Mouse (Mus musculus) A20 (cell line): ENCODE measurements at regions not wholly inside any gene's neighbourhood (a gene's known extent, or its start where the extent isn't known, plus 50 kb on each side); places are given as distances from the start of the nearest gene placed in this dataset.
"Not testable (repeated sequence)": the region's sequence is repeated elsewhere in the genome, so short reads cannot be mapped to it uniquely, and the experiment has no call there.

Experiments
- DNase-seq: peaks from one replicate; pipeline ENCODE4 v3.0.0-alpha.2; 2011; ENCODE audit warnings: low read depth, low spot score

- no peak for DNase-seq
Observed at GRCm38 (mm10) chr13:26267501-26267900, 502.5 kb downstream of the Hdgfl1 start.

- DNase-seq, result no peak
Observed at GRCm38 (mm10) chr13:26235941-26236340, 534.0 kb downstream of the Hdgfl1 start.

DNA sequence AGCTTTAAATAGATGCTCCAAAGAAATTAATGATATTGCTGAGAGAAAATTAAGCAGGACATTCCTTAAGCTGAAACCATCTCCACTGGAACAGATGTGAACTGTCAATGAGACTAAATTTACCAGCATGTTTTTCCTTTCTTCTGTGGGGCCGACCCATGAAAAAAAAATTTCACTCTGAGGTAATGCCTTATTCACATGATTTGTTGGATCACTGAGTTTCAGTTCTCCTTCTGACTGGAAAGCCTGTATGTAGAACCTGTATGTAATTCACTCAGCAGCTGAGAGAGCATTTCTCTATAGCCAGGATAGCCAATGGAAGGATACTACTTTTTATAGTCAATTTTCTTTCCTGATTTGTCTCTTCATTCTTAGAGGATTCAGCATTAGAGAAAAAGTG lies 535.3 kb downstream of the Hdgfl1 start:
- no peak for DNase-seq

- no peak for DNase-seq
Observed at GRCm38 (mm10) chr13:26217299-26217698, 552.7 kb downstream of the Hdgfl1 start.

GRCm38 (mm10) chr13:26216579-26216978 lies 553.4 kb downstream of the Hdgfl1 start:
- DNase-seq, result no peak

GRCm38 (mm10) chr13:26205532-26206105 lies 564.3 kb downstream of the Hdgfl1 start:
- DNase-seq, result no peak

DNA sequence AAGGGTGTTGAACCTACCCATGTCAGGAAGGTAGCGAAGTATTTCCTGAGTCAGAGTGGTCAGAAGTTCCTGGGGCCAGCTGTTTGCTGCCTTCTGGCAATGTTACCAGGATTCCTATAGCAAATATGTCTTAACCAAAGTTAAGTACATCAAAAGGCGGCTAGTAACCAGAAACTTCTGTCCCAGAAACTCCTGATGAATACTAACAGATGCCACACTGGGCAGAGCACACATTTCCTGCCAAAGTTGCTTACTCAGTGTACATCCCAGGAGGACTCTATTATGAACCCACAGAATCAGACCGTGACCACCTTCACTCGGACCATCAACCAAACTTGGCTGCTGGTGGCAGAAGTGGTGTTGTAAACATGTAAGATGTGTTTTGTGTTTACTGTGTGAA lies 575.3 kb downstream of the Hdgfl1 start:
- DNase-seq, result no peak

GRCm38 (mm10) chr13:26183879-26184278 lies 586.1 kb downstream of the Hdgfl1 start:
- peak; percentile 1 for DNase-seq

- DNase-seq, result no peak
Observed at GRCm38 (mm10) chr13:26171891-26172482, 598.0 kb downstream of the Hdgfl1 start.

DNA sequence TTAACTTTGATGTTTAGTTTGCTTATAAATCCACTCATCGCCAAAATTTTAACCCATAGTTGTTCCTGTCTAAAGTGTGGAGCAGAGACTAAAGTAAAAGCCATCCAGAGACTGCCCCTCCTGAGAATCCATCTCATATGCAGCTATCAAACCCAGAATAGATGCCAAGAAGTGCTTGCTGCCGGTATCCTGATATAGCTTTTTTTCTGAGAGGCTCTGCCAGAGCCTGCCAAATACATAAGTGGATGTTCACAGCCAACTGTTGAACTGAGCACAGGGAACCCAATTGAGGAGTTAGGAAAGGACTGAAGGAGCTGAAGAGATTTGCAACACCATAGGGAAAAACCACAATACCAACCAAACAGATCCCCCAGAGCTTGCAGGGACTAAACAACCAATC lies 600.3 kb downstream of the Hdgfl1 start:
- DNase-seq, result no peak

DNA sequence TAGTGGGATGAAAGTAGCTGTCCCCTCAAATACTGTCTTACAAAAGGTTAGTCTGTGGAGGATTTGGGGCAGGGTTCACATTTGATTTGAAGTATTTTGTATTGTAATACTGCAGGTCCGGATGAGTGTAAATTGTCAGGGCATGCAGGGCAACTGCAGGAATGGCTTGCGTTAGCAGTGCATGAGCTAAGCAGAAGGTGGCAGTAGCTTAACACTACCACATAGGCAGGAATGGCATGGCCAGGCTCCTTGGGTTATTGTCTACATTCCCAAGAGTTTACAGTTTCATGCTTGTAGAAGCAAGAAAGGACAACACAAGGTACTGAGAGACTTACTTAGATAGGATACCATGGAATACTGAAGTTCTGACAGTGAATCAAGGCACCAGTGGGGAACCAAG lies 611.3 kb downstream of the Hdgfl1 start:
- no peak for DNase-seq

DNA sequence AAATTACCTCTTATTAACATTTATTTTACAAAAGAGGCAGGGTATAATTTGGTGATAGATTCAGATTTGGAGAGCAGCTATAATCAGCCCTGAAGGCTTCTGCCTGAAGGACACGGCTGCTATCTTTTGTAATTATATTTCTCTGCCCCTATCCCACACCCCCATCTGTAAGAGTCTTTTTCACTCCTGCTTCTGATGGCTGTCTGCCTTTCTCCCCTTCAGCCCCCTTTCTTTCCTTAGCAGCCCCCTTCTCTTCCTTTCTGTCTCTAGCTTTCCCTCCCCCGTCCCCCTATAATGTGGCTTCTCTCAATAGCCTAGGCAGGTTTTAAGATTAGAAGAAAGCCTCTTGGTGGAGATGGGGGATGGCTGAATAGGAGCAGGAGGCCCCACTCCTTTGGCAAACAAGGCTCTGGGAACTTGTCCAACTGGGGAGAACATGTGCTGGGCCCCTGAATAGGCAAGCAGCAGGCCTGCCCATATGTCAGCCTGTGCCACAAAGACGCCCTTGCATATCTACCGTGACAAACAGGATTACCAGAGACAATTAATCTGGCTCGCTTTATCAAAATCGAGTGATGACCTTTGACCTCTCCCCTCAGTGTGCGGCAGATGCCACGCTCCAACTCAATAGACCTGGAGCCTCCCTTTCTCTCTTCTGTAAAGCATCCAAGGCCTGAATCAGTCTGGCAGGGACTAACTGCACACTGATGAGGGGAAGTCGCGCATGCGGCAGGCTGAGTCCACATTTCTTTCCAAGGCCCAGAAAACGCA lies 615.1 kb downstream of the Hdgfl1 start:
- no peak for DNase-seq

DNA sequence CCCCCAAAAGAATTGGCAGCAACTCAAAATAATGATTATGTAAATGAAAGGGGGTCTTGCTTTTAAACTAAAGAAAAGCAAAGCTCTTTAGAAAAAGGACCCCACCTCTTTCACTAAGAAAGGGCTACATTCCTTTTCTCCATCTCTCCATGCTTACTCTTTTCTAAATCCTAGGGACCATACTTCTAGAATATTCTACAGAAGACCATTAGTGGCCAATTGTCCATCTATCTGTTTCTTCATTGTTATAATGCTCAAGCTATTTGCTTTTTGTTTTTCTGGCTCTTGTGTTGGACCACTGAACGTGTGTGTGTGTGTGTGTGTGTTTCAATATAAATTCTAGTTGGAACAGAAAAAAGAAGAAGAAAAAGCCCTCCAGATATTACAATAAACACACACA lies 615.7 kb downstream of the Hdgfl1 start:
- DNase-seq, result no peak

DNA sequence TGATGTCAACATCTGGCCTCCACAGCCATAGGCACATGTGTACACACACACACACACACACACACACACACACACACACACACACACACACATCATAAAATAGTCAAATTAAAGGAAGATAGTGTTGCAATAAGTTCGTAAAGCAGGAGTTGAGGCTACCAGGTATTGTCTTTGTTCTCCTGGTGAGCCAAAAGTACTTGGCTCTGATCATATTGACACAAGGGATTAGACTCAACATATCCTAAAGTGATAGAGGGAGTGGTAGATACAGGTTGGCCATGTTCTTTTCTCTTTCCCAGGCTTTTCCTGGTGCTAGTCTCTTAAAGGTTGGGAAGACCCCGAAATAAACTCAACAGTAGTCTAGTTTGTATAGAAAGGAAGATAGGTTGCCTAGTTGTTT lies 616.9 kb downstream of the Hdgfl1 start:
- no peak for DNase-seq

DNA sequence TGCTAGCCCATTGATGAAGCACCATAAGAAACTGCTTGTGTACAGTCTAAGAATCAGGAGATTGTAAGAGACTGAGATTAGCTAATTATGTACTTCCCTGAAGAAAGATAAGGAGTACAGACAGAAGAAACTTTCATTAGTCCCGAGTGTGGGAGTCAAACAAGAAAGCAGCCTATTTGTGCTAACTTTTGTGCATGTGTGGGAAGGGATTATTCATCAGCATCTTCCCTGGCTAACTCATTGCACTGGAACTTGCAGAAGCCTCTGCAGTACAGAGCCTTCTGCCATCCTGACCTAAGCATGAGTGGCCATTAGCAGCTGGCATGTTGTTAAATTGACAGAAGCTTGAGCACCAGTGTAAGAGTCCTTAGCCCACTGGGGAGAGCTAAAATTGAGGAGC lies 619.5 kb downstream of the Hdgfl1 start:
- DNase-seq, result no peak

GRCm38 (mm10) chr13:26142811-26143210 lies 627.2 kb downstream of the Hdgfl1 start:
- DNase-seq, result no peak

DNA sequence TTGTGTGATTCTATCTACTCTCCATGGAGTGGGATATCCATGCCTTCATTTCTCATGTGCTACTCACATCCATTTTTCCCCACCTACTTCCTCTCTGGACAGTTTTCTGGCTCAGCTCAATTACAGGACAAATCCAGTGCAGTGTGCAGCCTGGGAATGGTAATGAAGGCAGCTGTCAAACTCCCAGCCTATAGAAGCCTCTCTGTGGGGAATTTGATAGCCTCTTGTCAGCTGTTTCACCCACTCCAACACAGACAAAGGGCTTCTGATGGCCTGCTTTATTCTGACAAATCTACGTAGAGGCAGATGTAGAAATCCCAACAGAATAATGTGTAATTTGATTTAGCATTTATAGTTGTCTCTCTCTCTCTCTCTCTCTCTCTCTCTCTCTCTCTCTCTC lies 650.6 kb downstream of the Hdgfl1 start:
- DNase-seq, result no peak

DNA sequence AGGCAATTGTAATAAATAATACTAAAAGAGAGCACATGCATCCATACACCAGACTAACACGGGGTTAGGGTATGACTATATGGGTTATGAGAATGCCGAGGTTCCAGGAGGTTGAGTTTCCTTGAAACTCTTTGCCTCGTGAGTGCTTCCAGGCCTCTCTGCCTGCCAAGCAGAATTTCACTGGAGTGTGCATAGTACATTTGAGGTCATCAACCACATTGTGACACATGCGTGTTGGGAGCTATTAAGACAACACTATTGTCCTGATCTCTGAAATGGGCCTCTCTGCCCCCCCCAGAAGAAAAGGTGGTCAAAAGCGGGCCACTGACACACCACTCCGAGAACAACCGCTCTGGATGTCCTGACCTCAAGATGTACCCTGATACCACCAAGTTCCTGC lies 655.8 kb downstream of the Hdgfl1 start:
- DNase-seq, result peak; percentile 4

DNA sequence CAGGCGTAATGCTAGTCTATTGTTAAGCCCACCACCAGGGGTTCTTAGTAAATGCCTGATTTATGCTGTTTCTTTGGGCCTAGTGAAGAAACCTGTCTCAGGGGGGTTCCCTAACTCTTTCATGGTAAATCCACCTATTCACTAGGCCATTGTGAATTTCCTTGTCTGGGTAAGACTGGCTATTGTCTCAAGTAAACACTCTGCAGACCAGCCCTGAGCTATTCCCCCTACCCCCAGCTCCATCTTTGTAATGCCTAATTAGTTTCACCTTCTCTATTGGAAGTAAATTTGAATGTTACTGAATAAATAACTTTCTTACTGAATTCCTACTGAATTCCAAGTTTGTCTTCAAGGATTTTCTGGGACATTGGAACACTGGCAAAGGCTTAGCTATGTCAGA lies 656.2 kb downstream of the Hdgfl1 start:
- not testable (repeated sequence) for DNase-seq

DNA sequence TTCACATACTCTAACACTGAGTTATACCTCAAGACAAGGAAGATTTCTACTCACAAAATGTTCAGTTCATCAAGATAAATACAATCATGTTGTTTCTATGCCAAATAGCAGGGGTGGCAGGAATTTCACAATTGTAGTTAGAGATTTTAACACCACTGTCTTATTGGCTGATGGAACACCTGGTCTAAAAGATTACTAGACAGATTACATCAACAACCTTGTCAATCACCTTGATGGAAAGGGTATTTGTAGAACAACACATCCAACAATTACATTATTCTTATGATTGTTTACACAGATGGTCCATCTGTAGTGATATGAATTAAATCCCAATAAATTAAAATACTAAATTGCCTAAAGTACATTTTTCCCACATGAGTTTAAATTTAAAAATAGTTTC lies 657.4 kb downstream of the Hdgfl1 start:
- no peak for DNase-seq

DNA sequence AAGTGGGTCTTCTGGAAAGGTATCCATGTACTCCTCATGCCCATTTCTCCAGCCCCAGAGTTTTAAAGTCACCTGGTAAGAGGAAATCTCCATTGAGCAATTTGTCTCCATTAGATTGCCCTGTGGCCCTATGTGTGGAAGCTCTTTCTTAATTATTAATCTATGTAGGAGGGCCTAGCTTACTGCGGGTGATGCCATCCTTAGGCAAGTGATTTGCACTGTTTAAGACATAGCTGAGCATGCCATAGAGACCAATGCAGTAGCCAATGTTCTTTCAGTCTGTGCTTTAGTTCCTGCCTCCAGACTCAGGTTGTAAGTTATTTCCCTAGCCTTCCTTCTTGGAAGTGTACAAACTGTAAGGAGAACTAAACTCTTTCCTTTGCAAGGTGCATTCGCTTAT lies 661.0 kb downstream of the Hdgfl1 start:
- DNase-seq, result no peak

GRCm38 (mm10) chr13:26088727-26089126 lies 681.2 kb downstream of the Hdgfl1 start:
- no peak for DNase-seq

- DNase-seq, result no peak
Observed at GRCm38 (mm10) chr13:26080814-26081213, 689.2 kb downstream of the Hdgfl1 start.
